Mouse (Mus musculus): ENCODE measurements around the gene Nit2. TPM values are rescaled to one million over a fixed set of nuclear protein-coding genes. Genes with fewer than 3 reads are reported as not detected.

Gene Nit2
- polyA plus RNA-seq, 1 experiment from 2014 or later: 60.1 TPM

GRCm38 (mm10) chr16:57121816-57122415, 45.2 kb downstream of the Nit2 start:
- no peaks in the 10 kb centered on the region for H3K27me3 ChIP-seq (replicated peaks; ENCODE audit: control insufficient read depth, insufficient read depth, low read length)
- no peaks in the 10 kb centered on the region for H3K36me3 ChIP-seq (ENCODE audit: control insufficient read depth, insufficient read depth, low read length)
- peak overlapping the region; percentile 98 for H3K27ac ChIP-seq (ENCODE audit: low read depth, low read length)
- peak overlapping the region; percentile 97 for H3K9ac ChIP-seq (ENCODE audit: low read depth, low read length)
- peaks cover 15% of the 10 kb centered on the region for H3K4me1 ChIP-seq (ENCODE audit: control insufficient read depth, insufficient read depth, low read depth, low read length)
- no peaks in the 10 kb centered on the region; the same call in 1 of the 2 replicates for H3K9me3 ChIP-seq (ENCODE audit: control insufficient read depth, low read length)
- WGBS: 0% methylated on average over 52 of the region's 59 CpGs
- no peak for ATAC-seq
- peak overlapping the region; percentile 80 for H3K4me2 ChIP-seq (ENCODE audit: low read length)
- peak overlapping the region; percentile 100 for H3K4me3 ChIP-seq (ENCODE audit: low read length)

GRCm38 (mm10) chr16:57120913-57121815, 46.0 kb downstream of the Nit2 start, which contains the start of gene Tomm70a:
Tomm70a (plus strand) TSS chr16:57121703.
- under 1% methylated on average over 35 of the region's 37 CpGs for WGBS
- no peaks in the 10 kb centered on the region for H3K36me3 ChIP-seq (ENCODE audit: control insufficient read depth, insufficient read depth, low read length)
- peak within 1 kb of the TSS; percentile 80 for H3K4me2 ChIP-seq (ENCODE audit: low read length)
- H3K27me3 ChIP-seq (replicated peaks; ENCODE audit: control insufficient read depth, insufficient read depth, low read length): no peaks in the 10 kb centered on the region
- ATAC-seq: peak; percentile 100
- H3K4me3 ChIP-seq (ENCODE audit: low read length): peak within 1 kb of the TSS; percentile 100
- H3K9me3 ChIP-seq (ENCODE audit: control insufficient read depth, low read length): no peaks in the 10 kb centered on the region; the same call in 1 of the 2 replicates
- H3K27ac ChIP-seq (ENCODE audit: low read depth, low read length): peak within 1 kb of the TSS; percentile 98
- H3K9ac ChIP-seq (ENCODE audit: low read depth, low read length): peak within 1 kb of the TSS; percentile 97
- peaks cover 15% of the 10 kb centered on the region for H3K4me1 ChIP-seq (ENCODE audit: control insufficient read depth, insufficient read depth, low read depth, low read length)

- Histone ChIP-seq H3K4me2 (ENCODE audit: low read length) (no peak overlapping the region), H3K36me3 (ENCODE audit: control insufficient read depth, insufficient read depth, low read length) (no peaks in the 10 kb centered on the region), H3K27ac (ENCODE audit: low read depth, low read length) (no peak overlapping the region), H3K4me1 (ENCODE audit: control insufficient read depth, insufficient read depth, low read depth, low read length) (peaks cover under 1% of the 10 kb centered on the region), H3K9me3 (ENCODE audit: control insufficient read depth, low read length) (no peaks in the 10 kb centered on the region; the same call in 1 of the 2 replicates), H3K4me3 (ENCODE audit: low read length) (no peak overlapping the region), H3K27me3 (replicated peaks; ENCODE audit: control insufficient read depth, insufficient read depth, low read length) (no peaks in the 10 kb centered on the region; the same call in 1 of the 2 replicates), H3K9ac (ENCODE audit: low read depth, low read length) (no peak overlapping the region)
- WGBS: 74% methylated on average over 2 of the region's 2 CpGs
- no peak for ATAC-seq
These were observed 49.6 kb downstream of the Nit2 start for GRCm38 (mm10) chr16:57117562-57117961.

- Histone ChIP-seq H3K4me1 (ENCODE audit: control insufficient read depth, insufficient read depth, low read depth, low read length) (no peaks in the 10 kb centered on the region), H3K27ac (ENCODE audit: low read depth, low read length) (no peak overlapping the region), H3K4me2 (ENCODE audit: low read length) (no peak overlapping the region), H3K4me3 (ENCODE audit: low read length) (no peak overlapping the region), H3K27me3 (replicated peaks; ENCODE audit: control insufficient read depth, insufficient read depth, low read length) (no peaks in the 10 kb centered on the region; the same call in 1 of the 2 replicates), H3K9ac (ENCODE audit: low read depth, low read length) (no peak overlapping the region), H3K36me3 (ENCODE audit: control insufficient read depth, insufficient read depth, low read length) (no peaks in the 10 kb centered on the region), H3K9me3 (ENCODE audit: control insufficient read depth, low read length) (no peaks in the 10 kb centered on the region; the same call in 1 of the 2 replicates)
- no peak for ATAC-seq
These were observed 51.1 kb downstream of the Nit2 start for GRCm38 (mm10) chr16:57116066-57116465.

Other genes with a start within 250 kb of the Nit2 start
- 0.33 and 0.75 TPM in 2 replicates for gene Lnp1, start 239.3 kb downstream of the Nit2 start, polyA plus RNA-seq (2015; fragmentation: Nextera tagmentation; extraction: Ambion mirVana)
- gene Tmem45a2, start 96.0 kb downstream of the Nit2 start, polyA plus RNA-seq (2015; fragmentation: Nextera tagmentation; extraction: Ambion mirVana): 0.06 and 0.24 TPM in 2 replicates
- 56.5 and 62.5 TPM in 2 replicates for gene Tomm70a, start 45.6 kb downstream of the Nit2 start, polyA plus RNA-seq (2015; fragmentation: Nextera tagmentation; extraction: Ambion mirVana)
- 30.2 and 34.3 TPM in 2 replicates for gene Tbc1d23, start 64.2 kb upstream of the Nit2 start, polyA plus RNA-seq (2015; fragmentation: Nextera tagmentation; extraction: Ambion mirVana)
- gene Tmem30c, start 125.5 kb upstream of the Nit2 start, polyA plus RNA-seq (2015; fragmentation: Nextera tagmentation; extraction: Ambion mirVana): 0.31 and 0.34 TPM in 2 replicates
- gene Filip1l, start 185.8 kb upstream of the Nit2 start, polyA plus RNA-seq (2015; fragmentation: Nextera tagmentation; extraction: Ambion mirVana): 2.2 and 3.2 TPM in 2 replicates